Mouse (Mus musculus) c-Kit-positive CD71-negative TER-119-negative erythroid progenitor cells, embryonic 14.5 days (primary cell): ENCODE results near the gene Limch1.

Experiments used
- DNase-seq: peaks from one replicate; pipeline ENCODE4 v3.0.0-alpha.2; 2013; ENCODE audit warnings: low read depth

Limch1 gene

GRCm38 (mm10) chr5:66881901-66882341, 136.3 kb downstream of the Limch1 start:
- DNase-seq: no peak

- no peak for DNase-seq
Observed at GRCm38 (mm10) chr5:66882718-66883117, 137.1 kb downstream of the Limch1 start.

GRCm38 (mm10) chr5:66884505-66884904, 138.9 kb downstream of the Limch1 start:
- no peak for DNase-seq

- no peak for DNase-seq
Observed at GRCm38 (mm10) chr5:66886410-66887120, 140.9 kb downstream of the Limch1 start.

GRCm38 (mm10) chr5:66888061-66888460, 142.4 kb downstream of the Limch1 start:
- no peak for DNase-seq

GRCm38 (mm10) chr5:66889337-66889736, 143.7 kb downstream of the Limch1 start:
- no peak for DNase-seq

- no peak for DNase-seq
Observed at GRCm38 (mm10) chr5:66895440-66896120, 150.0 kb downstream of the Limch1 start.

GRCm38 (mm10) chr5:66897584-66897983, 152.0 kb downstream of the Limch1 start:
- no peak for DNase-seq

- DNase-seq: no peak
Observed at GRCm38 (mm10) chr5:66898252-66898651, 152.6 kb downstream of the Limch1 start.

- no peak for DNase-seq
Observed at GRCm38 (mm10) chr5:66898811-66899430, 153.3 kb downstream of the Limch1 start.

- DNase-seq: no peak
Observed at GRCm38 (mm10) chr5:66901116-66901515, 155.5 kb downstream of the Limch1 start.

- no peak for DNase-seq
Observed at GRCm38 (mm10) chr5:66904835-66905234, 159.2 kb downstream of the Limch1 start.

GRCm38 (mm10) chr5:66908883-66909282, 163.3 kb downstream of the Limch1 start:
- DNase-seq: no peak

- no peak for DNase-seq
Observed at GRCm38 (mm10) chr5:66909962-66910361, 164.3 kb downstream of the Limch1 start.

- no peak for DNase-seq
Observed at GRCm38 (mm10) chr5:66910610-66911009, 165.0 kb downstream of the Limch1 start.

- DNase-seq: no peak
Observed at GRCm38 (mm10) chr5:66911068-66911467, 165.4 kb downstream of the Limch1 start.

- no peak for DNase-seq
Observed at GRCm38 (mm10) chr5:66913791-66914190, 168.2 kb downstream of the Limch1 start.

GRCm38 (mm10) chr5:66917353-66918315, 172.0 kb downstream of the Limch1 start:
- DNase-seq: no peak

GRCm38 (mm10) chr5:66918316-66919305, 173.0 kb downstream of the Limch1 start:
- no peak for DNase-seq

- DNase-seq: no peak
Observed at GRCm38 (mm10) chr5:66922582-66922981, 177.0 kb downstream of the Limch1 start.

- DNase-seq: no peak
Observed at GRCm38 (mm10) chr5:66929291-66929690, 183.7 kb downstream of the Limch1 start.
